Mouse (Mus musculus) ovary, adult 18-20 months (tissue): ENCODE measurements around the gene Dpp8.
"Not testable (repeated sequence)": the region's sequence is repeated elsewhere in the genome, so short reads cannot be mapped to it uniquely, and the experiment has no call there.

Experiments
- DNase-seq: peaks from one replicate; pipeline ENCODE4 v3.0.0; 2022; ENCODE audit warnings: low spot score, mixed read lengths

The Dpp8 gene

GRCm38 (mm10) chr9:65032269-65033108, at the start of gene Dpp8:
Gene Dpp8 (plus strand): TSS chr9:65032414.
- DNase-seq, result peak; percentile 87

GRCm38 (mm10) chr9:64985037-64985794, 47.0 kb upstream of the Dpp8 start:
- DNase-seq, result no peak

- no peak for DNase-seq
Observed at GRCm38 (mm10) chr9:64985807-64986206, 46.4 kb upstream of the Dpp8 start.

GRCm38 (mm10) chr9:64987651-64988050, 44.6 kb upstream of the Dpp8 start:
- DNase-seq, result no peak

- no peak for DNase-seq
Observed at GRCm38 (mm10) chr9:64988443-64988842, 43.8 kb upstream of the Dpp8 start.

- DNase-seq, result no peak
Observed at GRCm38 (mm10) chr9:64990291-64990690, 41.9 kb upstream of the Dpp8 start.

GRCm38 (mm10) chr9:64995464-64995863, 36.8 kb upstream of the Dpp8 start:
- not testable (repeated sequence) for DNase-seq

GRCm38 (mm10) chr9:65001481-65001880, 30.7 kb upstream of the Dpp8 start:
- no peak for DNase-seq

- no peak for DNase-seq
Observed at GRCm38 (mm10) chr9:65005737-65006136, 26.5 kb upstream of the Dpp8 start.

- no peak for DNase-seq
Observed at GRCm38 (mm10) chr9:65010632-65011031, 21.6 kb upstream of the Dpp8 start.

GRCm38 (mm10) chr9:65011304-65011703, 20.9 kb upstream of the Dpp8 start:
- DNase-seq, result no peak

GRCm38 (mm10) chr9:65015461-65016222, 16.6 kb upstream of the Dpp8 start:
- no peak for DNase-seq

- DNase-seq, result no peak
Observed at GRCm38 (mm10) chr9:65016241-65016977, 15.8 kb upstream of the Dpp8 start.

GRCm38 (mm10) chr9:65016978-65017827, 15.0 kb upstream of the Dpp8 start:
- DNase-seq, result no peak

- no peak for DNase-seq
Observed at GRCm38 (mm10) chr9:65017896-65018295, 14.3 kb upstream of the Dpp8 start.

GRCm38 (mm10) chr9:65018588-65019121, 13.6 kb upstream of the Dpp8 start:
- no peak for DNase-seq

- DNase-seq, result no peak
Observed at GRCm38 (mm10) chr9:65019146-65019545, 13.1 kb upstream of the Dpp8 start.

- DNase-seq, result no peak
Observed at GRCm38 (mm10) chr9:65020128-65020527, 12.1 kb upstream of the Dpp8 start.

GRCm38 (mm10) chr9:65020991-65021886, 11.0 kb upstream of the Dpp8 start, which contains the start of gene Hacd3:
Gene Hacd3 (minus strand): TSS chr9:65021693.
- DNase-seq, result peak; percentile 89
